In genomic region chr3:104864651-104865340, GRCm38 (mm10) we compare ENCODE assay signal across 8 mouse cellular contexts. TPM values are rescaled to one million over a fixed set of nuclear protein-coding genes. Genes with fewer than 3 reads are reported as not detected.
DNase-seq lines count a peak whose midpoint lies in the region; ATAC-seq and TF ChIP-seq lines count a peak whose summit lies in the region.

No protein-coding gene starts in this region.

- no peak for TF ChIP-seq CTCF in CH12.LX (conservative IDR thresholded peaks at IDR 0.05 in 1 of 2, IDR thresholded peaks at IDR 0.05 in 1 of 2; ENCODE audit: low read depth in 2 of 2, low read length in 2 of 2)
- TF ChIP-seq CTCF in heart, postnatal 0 days (IDR thresholded peaks at IDR 0.05; ENCODE audit: low read depth) = no peak
- TF ChIP-seq CTCF in testis, adult 2 months (IDR thresholded peaks at IDR 0.05; ENCODE audit: control insufficient read depth, insufficient read depth, insufficient replicate concordance, low read depth, low read length) = no peak

- peaks cover 4 to 37% of the 10 kb centered on the region in 2 experiments; a peak in 2 of 4 replicates for H3K4me1 ChIP-seq in CH12.LX (ENCODE audit: control insufficient read depth in 1 of 2, insufficient read depth in 2 of 2)
- peaks cover 4% of the 10 kb centered on the region; the same call in 1 of the 2 replicates for H3K4me1 ChIP-seq in forebrain, embryonic 11.5 days (replicated peaks; ENCODE audit: control insufficient read depth, insufficient read depth, low read length)
- H3K4me1 ChIP-seq in heart, postnatal 0 days (ENCODE audit: control insufficient read depth, insufficient read depth) = peaks cover 26% of the 10 kb centered on the region
- peaks cover 27% of the 10 kb centered on the region for H3K4me1 ChIP-seq in liver, embryonic 16.5 days (ENCODE audit: control insufficient read depth, low read depth, low read length)
- H3K4me1 ChIP-seq in neural tube, embryonic 13.5 days (replicated peaks) = peaks cover 45% of the 10 kb centered on the region
- H3K4me1 ChIP-seq in testis, adult 2 months (ENCODE audit: control insufficient read depth, insufficient read depth, low read length) = peaks cover 3% of the 10 kb centered on the region

- H3K9me3 ChIP-seq in CH12.LX (replicated peaks; ENCODE audit: low read length) = no peaks in the 10 kb centered on the region
- no peaks in the 10 kb centered on the region for H3K9me3 ChIP-seq in forebrain, embryonic 11.5 days (ENCODE audit: control insufficient read depth, low read length)
- no peaks in the 10 kb centered on the region for H3K9me3 ChIP-seq in heart, postnatal 0 days (replicated peaks; ENCODE audit: control insufficient read depth, low read length)
- no peaks in the 10 kb centered on the region for H3K9me3 ChIP-seq in liver, embryonic 16.5 days (replicated peaks; ENCODE audit: control insufficient read depth, low read length)
- H3K9me3 ChIP-seq in neural tube, embryonic 13.5 days = no peaks in the 10 kb centered on the region

- in situ Hi-C loops in CH12.LX (cut with MboI; ENCODE audit: low pct_ligation_motif_present, low pct_unique_long_range_greater_than_20kb, low sequenced_read_pairs) = loop anchor here (5.0 kb wide), 1 partner anchor 72 kb away; no protein-coding TSS in a partner anchor

- peak; percentile 60 for DNase-seq in CH12.LX (ENCODE audit: extremely low read depth)
- peak; percentile 42 for DNase-seq in c-Kit-positive CD71-positive TER-119-negative erythroid progenitor cells, embryonic 14.5 days (ENCODE audit: low read depth)
- DNase-seq in forebrain, embryonic 11.5 days (ENCODE audit: low spot score) = peak; percentile 90
- DNase-seq in heart, postnatal 0 days (ENCODE audit: low spot score) = peak; percentile 83
- peak; percentile 93 to 95 for DNase-seq in kidney, postnatal 4 days

- H3K4me3 ChIP-seq in CH12.LX (replicated peaks in 1 of 3; ENCODE audit: low read depth in 2 of 3, low read length in 2 of 3, poor library complexity in 1 of 3) = peak overlapping the region; percentile 67 to 85 (median 81)
- H3K4me3 ChIP-seq in forebrain, embryonic 11.5 days (ENCODE audit: low read depth, low read length) = peak overlapping the region; percentile 94
- H3K4me3 ChIP-seq in heart, postnatal 0 days (ENCODE audit: low read depth, low read length) = peak overlapping the region; percentile 97
- peak overlapping the region; percentile 100 for H3K4me3 ChIP-seq in liver, embryonic 16.5 days (ENCODE audit: low read depth, low read length)
- H3K4me3 ChIP-seq in neural tube, embryonic 13.5 days = peak overlapping the region; percentile 98
- peak overlapping the region; percentile 99 for H3K4me3 ChIP-seq in testis, adult 2 months (ENCODE audit: control insufficient read depth, low read depth, low read length)

- peaks cover 53% of the 10 kb centered on the region for H3K79me2 ChIP-seq in CH12.LX (replicated peaks; ENCODE audit: control insufficient read depth, extremely low read depth, insufficient read depth, poor library complexity, severe bottlenecking)

- peak overlapping the region; percentile 96; the same call in 1 of the 2 replicates for H3K4me2 ChIP-seq in CH12.LX (ENCODE audit: insufficient read depth, low read depth, poor library complexity, severe bottlenecking)
- H3K4me2 ChIP-seq in forebrain, embryonic 11.5 days (ENCODE audit: low read depth, low read length, severe bottlenecking) = peak overlapping the region; percentile 71
- peak overlapping the region; percentile 86 for H3K4me2 ChIP-seq in heart, postnatal 0 days (ENCODE audit: low read depth, low read length)
- peak overlapping the region; percentile 86 for H3K4me2 ChIP-seq in liver, embryonic 16.5 days (ENCODE audit: low read depth, low read length)
- H3K4me2 ChIP-seq in neural tube, embryonic 13.5 days = peak overlapping the region; percentile 85

- ATAC-seq in forebrain, embryonic 11.5 days (replicated peaks; ENCODE audit: low FRiP score) = peak; percentile 90
- ATAC-seq in heart, postnatal 0 days (ENCODE audit: insufficient read depth, low read depth) = peak; percentile 89
- peak; percentile 70 for ATAC-seq in liver, embryonic 16.5 days (ENCODE audit: low read depth)
- ATAC-seq in neural tube, embryonic 13.5 days (ENCODE audit: low read depth) = peak; percentile 97

- dilution Hi-C loops in CH12.LX (cut with MboI; ENCODE audit: extremely low pct_ligation_motif_present, extremely low pct_unique_long_range_greater_than_20kb, low sequenced_read_pairs) = no loop called here

- peaks cover 0 to 10% of the 10 kb centered on the region in 2 experiments for H3K36me3 ChIP-seq in CH12.LX (replicated peaks in 1 of 2; ENCODE audit: control insufficient read depth in 1 of 2, insufficient read depth in 1 of 2, low read length in 1 of 2)
- H3K36me3 ChIP-seq in forebrain, embryonic 11.5 days (ENCODE audit: control insufficient read depth, insufficient read depth, low read length) = no peaks in the 10 kb centered on the region
- peaks cover 10% of the 10 kb centered on the region; the same call in 1 of the 2 replicates for H3K36me3 ChIP-seq in heart, postnatal 0 days (replicated peaks; ENCODE audit: control insufficient read depth, insufficient read depth, low read length)
- H3K36me3 ChIP-seq in liver, embryonic 16.5 days (ENCODE audit: control insufficient read depth, insufficient read depth) = no peaks in the 10 kb centered on the region
- H3K36me3 ChIP-seq in neural tube, embryonic 13.5 days = peaks cover 10% of the 10 kb centered on the region; the same call in 1 of the 2 replicates
- no peaks in the 10 kb centered on the region for H3K36me3 ChIP-seq in testis, adult 2 months (ENCODE audit: control insufficient read depth, insufficient read depth, low read length)

- H3K9ac ChIP-seq in CH12.LX (ENCODE audit: insufficient read depth, low read depth) = peak overlapping the region; percentile 90
- peak overlapping the region; percentile 98 for H3K9ac ChIP-seq in forebrain, embryonic 11.5 days (ENCODE audit: low read length)
- H3K9ac ChIP-seq in heart, postnatal 0 days (replicated peaks; ENCODE audit: low read depth, low read length) = peak overlapping the region; percentile 96
- H3K9ac ChIP-seq in liver, embryonic 16.5 days (ENCODE audit: low read depth, low read length) = peak overlapping the region; percentile 99
- peak overlapping the region; percentile 96 for H3K9ac ChIP-seq in neural tube, embryonic 13.5 days

- WGBS in forebrain, embryonic 11.5 days = under 1% methylated on average over 48 of the region's 48 CpGs
- WGBS in heart, postnatal 0 days = under 1% methylated on average over 48 of the region's 48 CpGs
- WGBS in liver, embryonic 16.5 days (ENCODE audit: insufficient replicate concordance) = under 1% methylated on average over 48 of the region's 48 CpGs
- whole genome bisulfite sequencing in neural tube, embryonic 13.5 days = under 1% methylated on average over 48 of the region's 48 CpGs

- peak; percentile 40; the same call in 1 of the 2 replicates for TF ChIP-seq POLR2A in CH12.LX (IDR thresholded peaks at IDR 0.05; ENCODE audit: low read depth, low read length)
- TF ChIP-seq POLR2A in testis, adult 2 months (IDR thresholded peaks at IDR 0.05; ENCODE audit: control insufficient read depth, low read depth, low read length) = peak; percentile 72

- TF ChIP-seq EP300 in CH12.LX (IDR thresholded peaks at IDR 0.05; ENCODE audit: low read length) = no peak
- TF ChIP-seq EP300 in heart, postnatal 0 days (IDR thresholded peaks at IDR 0.05; ENCODE audit: low read depth) = no peak; the same call in 1 of the 2 replicates

- no peaks in the 10 kb centered on the region for H3K27me3 ChIP-seq in CH12.LX (replicated peaks)
- no peaks in the 10 kb centered on the region for H3K27me3 ChIP-seq in forebrain, embryonic 11.5 days (ENCODE audit: control insufficient read depth, insufficient read depth, low read length)
- no peaks in the 10 kb centered on the region for H3K27me3 ChIP-seq in heart, postnatal 0 days (ENCODE audit: control insufficient read depth, insufficient read depth, low read length)
- H3K27me3 ChIP-seq in liver, embryonic 16.5 days (ENCODE audit: control insufficient read depth, insufficient read depth, low read depth, low read length) = no peaks in the 10 kb centered on the region
- no peaks in the 10 kb centered on the region for H3K27me3 ChIP-seq in neural tube, embryonic 13.5 days
- H3K27me3 ChIP-seq in testis, adult 2 months (ENCODE audit: control insufficient read depth, insufficient read depth, low read length) = no peaks in the 10 kb centered on the region

- peak overlapping the region; percentile 72 for H3K27ac ChIP-seq in CH12.LX (ENCODE audit: insufficient read depth, low read depth)
- H3K27ac ChIP-seq in forebrain, embryonic 11.5 days (ENCODE audit: low read depth, low read length) = peak overlapping the region; percentile 95
- peak overlapping the region; percentile 97 for H3K27ac ChIP-seq in heart, postnatal 0 days (ENCODE audit: low read depth)
- peak overlapping the region; percentile 95 for H3K27ac ChIP-seq in liver, embryonic 16.5 days (ENCODE audit: low read length)
- H3K27ac ChIP-seq in neural tube, embryonic 13.5 days (replicated peaks) = peak overlapping the region; percentile 97
- peak overlapping the region; percentile 97 for H3K27ac ChIP-seq in testis, adult 2 months (ENCODE audit: control insufficient read depth, insufficient read depth, low read depth, low read length)

- TF ChIP-seq RAD21 in CH12.LX (IDR thresholded peaks at IDR 0.05; ENCODE audit: low read depth, low read length) = no peak

RNA-seq across cellular contexts. Expression of gene Capza1, which starts 0.5 kb away (rescaled TPM):
- 113 and 139 TPM in 2 replicates for total RNA-seq in CH12.LX (2012; rRNA removed)
- total RNA-seq in CH12.LX (2014; rRNA removed) = 288 and 317 TPM in 2 replicates
- 120 and 140 TPM in 2 replicates for polyA plus RNA-seq in CH12.LX (2012; ENCODE audit: insufficient read length, low read depth)
- polyA plus RNA-seq in forebrain, embryonic 11.5 days (2014; fragmentation: Nextera tagmentation; extraction: Ambion mirVana) = 228 and 240 TPM in 2 replicates
- 141 and 143 TPM in 2 replicates for total RNA-seq in heart, postnatal 0 days (2014; rRNA removed; ENCODE audit: low replicate concordance)
- polyA plus RNA-seq in heart, postnatal 0 days (2015; fragmentation: Nextera tagmentation; extraction: Ambion mirVana) = 95.5 and 98.4 TPM in 2 replicates
- 73.3 and 79.1 TPM in 2 replicates for polyA plus RNA-seq in liver, embryonic 16.5 days (2015; fragmentation: Nextera tagmentation; extraction: Ambion mirVana)
- polyA plus RNA-seq in neural tube, embryonic 13.5 days (2015; fragmentation: Nextera tagmentation; extraction: Ambion mirVana) = 181 and 198 TPM in 2 replicates
- polyA plus RNA-seq in testis, adult 2 months (2012; rRNA removed) = 64.0 and 84.4 TPM in 2 replicates

RNA-seq across cellular contexts. Expression of gene St7l, which starts 1.0 kb away (rescaled TPM):
- total RNA-seq in CH12.LX (2012; rRNA removed) = 10.3 and 10.4 TPM in 2 replicates
- 13.1 and 14.1 TPM in 2 replicates for total RNA-seq in CH12.LX (2014; rRNA removed)
- 6.8 and 8.1 TPM in 2 replicates for polyA plus RNA-seq in CH12.LX (2012; ENCODE audit: insufficient read length, low read depth)
- polyA plus RNA-seq in forebrain, embryonic 11.5 days (2014; fragmentation: Nextera tagmentation; extraction: Ambion mirVana) = 25.0 and 30.3 TPM in 2 replicates
- 11.6 and 14.2 TPM in 2 replicates for total RNA-seq in heart, postnatal 0 days (2014; rRNA removed; ENCODE audit: low replicate concordance)
- polyA plus RNA-seq in heart, postnatal 0 days (2015; fragmentation: Nextera tagmentation; extraction: Ambion mirVana) = 22.0 and 23.7 TPM in 2 replicates
- polyA plus RNA-seq in liver, embryonic 16.5 days (2015; fragmentation: Nextera tagmentation; extraction: Ambion mirVana) = 10.9 and 13.3 TPM in 2 replicates
- polyA plus RNA-seq in neural tube, embryonic 13.5 days (2015; fragmentation: Nextera tagmentation; extraction: Ambion mirVana) = 40.4 and 47.0 TPM in 2 replicates
- polyA plus RNA-seq in testis, adult 2 months (2012; rRNA removed) = 16.4 TPM in 2 replicates

RNA-seq across cellular contexts. Expression of gene Mov10, which starts 46.4 kb away (rescaled TPM):
- total RNA-seq in CH12.LX (2012; rRNA removed) (15.2 and 18.4 TPM in 2 replicates), CH12.LX (2014; rRNA removed) (7.2 and 7.9 TPM in 2 replicates)
- 28.0 and 31.9 TPM in 2 replicates for polyA plus RNA-seq in CH12.LX (2012; ENCODE audit: insufficient read length, low read depth)
- polyA plus RNA-seq in forebrain, embryonic 11.5 days (2014; fragmentation: Nextera tagmentation; extraction: Ambion mirVana) = 13.8 and 15.3 TPM in 2 replicates
- total RNA-seq in heart, postnatal 0 days (2014; rRNA removed; ENCODE audit: low replicate concordance) = 19.9 and 20.2 TPM in 2 replicates
- 13.2 and 14.0 TPM in 2 replicates for polyA plus RNA-seq in heart, postnatal 0 days (2015; fragmentation: Nextera tagmentation; extraction: Ambion mirVana)
- 33.8 and 36.2 TPM in 2 replicates for polyA plus RNA-seq in liver, embryonic 16.5 days (2015; fragmentation: Nextera tagmentation; extraction: Ambion mirVana)
- polyA plus RNA-seq in neural tube, embryonic 13.5 days (2015; fragmentation: Nextera tagmentation; extraction: Ambion mirVana) = 13.4 and 13.8 TPM in 2 replicates
- polyA plus RNA-seq in testis, adult 2 months (2012; rRNA removed) = 8.7 and 9.4 TPM in 2 replicates

Comparison
In these comparisons a context has a peak if more than half of its experiments do, and no peak if none do; other contexts are left out.
1. Peak in every context shown above with its lines: DNase-seq, ATAC-seq, H3K4me3 ChIP-seq and H3K27ac ChIP-seq.
2. DNase-seq: peak in every context shown above with its lines; median percentile 94 in kidney, postnatal 4 days; 90 in forebrain, embryonic 11.5 days; 83 in heart, postnatal 0 days; 60 in CH12.LX; 42 in c-Kit-positive CD71-positive TER-119-negative erythroid progenitor cells, embryonic 14.5 days.